Mouse (Mus musculus) midbrain, embryonic 11.5 days (tissue): ENCODE results near the gene Emd. TPM values are rescaled to one million over a fixed set of nuclear protein-coding genes. Genes with fewer than 3 reads are reported as not detected.

ENCODE experiments used
- ATAC-seq: fragments of 200-750 bp; cut with Nextera tagmentation; 2 replicates; pipeline ENCODE4 v1.8.0; 2017; ENCODE audit warnings: moderate TSS enrichment, moderate library complexity; ENCODE audit not compliant: low FRiP score
- DNase-seq: peaks from one replicate; pipeline ENCODE4 v3.0.0; 2015; ENCODE audit warnings: low spot score; ENCODE audit errors: missing footprints
- H3K27ac ChIP-seq: fragments of 300-500 bp; sonication (generic); 2 replicates; pipeline ENCODE4 v1.5.1; 2014; ENCODE audit warnings: low read depth, low read length
- H3K27me3 ChIP-seq: fragments of 300-500 bp; sonication (generic); 2 replicates; pipeline ENCODE4 v1.6.1; 2014; ENCODE audit warnings: mild to moderate bottlenecking, low read length, moderate library complexity, mixed read lengths; ENCODE audit not compliant: control insufficient read depth, insufficient read depth
- H3K36me3 ChIP-seq: fragments of 300-500 bp; sonication (generic); 2 replicates; pipeline ENCODE4 v1.6.1; 2014; ENCODE audit warnings: mild to moderate bottlenecking, low read length, moderate library complexity, mixed read lengths; ENCODE audit not compliant: control insufficient read depth, insufficient read depth
- H3K4me1 ChIP-seq: fragments of 300-500 bp; sonication (generic); 2 replicates; pipeline ENCODE4 v1.6.1; 2014; ENCODE audit warnings: low read length; ENCODE audit not compliant: control insufficient read depth, insufficient read depth
- H3K4me2 ChIP-seq: fragments of 300-500 bp; sonication (generic); 2 replicates; pipeline ENCODE4 v1.6.1; 2014; ENCODE audit warnings: mild to moderate bottlenecking, moderate library complexity
- H3K4me3 ChIP-seq: fragments of 300-500 bp; sonication (generic); 2 replicates; pipeline ENCODE4 v1.5.1; 2014; ENCODE audit warnings: low read depth, low read length
- H3K9ac ChIP-seq: fragments of 300-500 bp; sonication (generic); 2 replicates; pipeline ENCODE4 v1.6.1; 2014; ENCODE audit warnings: low read length
- H3K9me3 ChIP-seq: fragments of 300-500 bp; sonication (generic); 2 replicates; pipeline ENCODE4 v1.6.1; 2016; ENCODE audit warnings: low read length; ENCODE audit not compliant: control insufficient read depth
- WGBS: fragments of 180-500 bp; shearing (Covaris S2); extraction: QIAGEN DNeasy Blood & Tissue Kit; methylation state at CpG from one replicate; pipeline ENCODE4 v1.1.7; 2014; 5-methylcytosine and 5-hydroxymethylcytosine counted together
- polyA plus RNA-seq: library from polyadenylated mRNA; unstranded; fragments of >200 nt; fragmentation: Nextera tagmentation; extraction: Ambion mirVana; gene quantifications from 2 replicates; pipeline ENCODE4 v1.2.1, GENCODE M21; 2014

The Emd gene
- polyA plus RNA-seq, 1 experiment from 2014 or later = 25.2 TPM

DNA sequence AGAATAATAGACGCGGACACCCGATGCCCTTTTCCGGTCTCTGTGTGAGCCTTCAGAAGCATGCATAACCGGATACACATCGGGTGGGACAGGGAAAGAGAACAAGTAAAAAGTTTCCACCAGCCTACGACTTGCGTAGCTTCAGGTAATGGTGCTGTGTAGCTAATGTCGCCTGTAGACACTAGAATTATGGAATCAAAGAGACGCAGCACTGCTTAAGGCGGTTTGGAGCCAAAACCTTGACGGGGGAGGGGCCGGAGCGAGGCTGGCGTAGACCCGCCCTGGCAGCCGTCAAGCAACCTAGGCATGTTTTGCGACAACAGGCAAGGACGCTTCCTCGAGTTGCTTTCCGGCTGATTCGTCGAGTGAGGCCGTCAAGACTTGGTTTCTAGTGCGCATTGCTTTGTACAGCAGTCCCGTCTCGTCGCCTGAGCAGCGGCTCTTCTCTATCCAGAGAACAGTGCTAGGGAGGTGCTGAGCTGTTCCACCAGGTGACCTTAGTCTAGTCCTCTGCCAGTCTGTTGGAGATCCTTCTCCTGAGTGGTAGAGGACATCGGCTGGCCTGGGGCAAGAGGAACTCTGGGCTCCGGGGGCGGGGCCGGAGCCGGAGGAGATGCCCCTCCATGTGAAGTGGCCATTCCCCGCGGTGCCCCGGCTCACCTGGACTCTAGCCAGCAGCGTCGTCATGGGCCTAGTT, 28.1 kb downstream of the Emd start:
- no peaks in the 10 kb centered on the region for H3K4me1 ChIP-seq
- H3K36me3 ChIP-seq = no peaks in the 10 kb centered on the region
- DNase-seq = peak; percentile 96
- no peak overlapping the region for H3K27ac ChIP-seq
- H3K4me3 ChIP-seq = peak overlapping the region; percentile 55
- H3K27me3 ChIP-seq = no peaks in the 10 kb centered on the region
- WGBS = 17% methylated on average over 39 of the region's 39 CpGs
- H3K4me2 ChIP-seq = peak overlapping the region; percentile 69
- H3K9me3 ChIP-seq = no peaks in the 10 kb centered on the region
- peak; percentile 84 for ATAC-seq
- peak overlapping the region; percentile 71 for H3K9ac ChIP-seq

DNA sequence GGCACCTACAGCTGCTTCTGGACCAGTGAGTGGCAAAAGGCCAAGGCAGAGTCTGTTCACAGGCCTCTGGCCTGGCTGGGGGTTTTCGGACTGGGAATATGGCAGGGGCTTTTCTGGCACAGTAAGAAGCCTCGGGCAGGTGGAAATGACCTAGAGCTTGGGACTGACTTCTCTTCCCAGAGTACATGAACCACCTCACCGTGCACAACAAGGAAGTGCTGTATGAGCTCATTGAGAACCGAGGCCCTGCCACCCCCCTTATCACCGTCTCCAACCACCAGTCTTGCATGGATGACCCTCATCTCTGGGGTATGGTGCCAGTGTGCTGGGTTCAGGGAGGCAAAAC, 28.6 kb downstream of the Emd start:
- WGBS = 37% methylated on average over 5 of the region's 5 CpGs
- DNase-seq = no peak

DNA sequence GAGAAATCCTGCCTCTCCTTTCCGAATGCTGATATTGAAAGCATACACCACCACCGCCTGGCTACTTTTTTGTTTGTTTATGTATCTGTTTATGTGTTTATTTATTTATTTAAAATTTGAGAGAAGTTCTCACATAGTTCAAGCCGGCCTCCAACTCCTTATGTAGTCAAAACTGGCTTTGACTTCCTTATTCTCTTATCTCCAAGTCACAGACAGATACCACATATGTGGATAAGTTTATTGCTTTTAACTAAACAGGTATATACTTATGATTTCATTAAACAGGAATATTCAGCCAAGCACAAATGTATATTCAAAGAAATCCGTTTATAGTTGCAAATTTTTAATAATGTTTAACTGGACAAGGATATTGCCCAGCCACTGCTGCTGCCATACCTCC, 38.9 kb downstream of the Emd start:
- Histone ChIP-seq H3K4me2 (no peak overlapping the region), H3K9me3 (no peaks in the 10 kb centered on the region), H3K4me1 (peaks cover 2% of the 10 kb centered on the region; the same call in 1 of the 2 replicates), H3K9ac (no peak overlapping the region), H3K36me3 (no peaks in the 10 kb centered on the region), H3K4me3 (no peak overlapping the region), H3K27me3 (no peaks in the 10 kb centered on the region), H3K27ac (no peak overlapping the region)
- DNase-seq (no peak), ATAC-seq (no peak)
- 78% methylated on average over 4 of the region's 4 CpGs for WGBS

More for the DNA sequence above, 28.6 kb downstream of the Emd start:
- Histone ChIP-seq H3K4me2 (peak overlapping the region; percentile 69), H3K27ac (no peak overlapping the region), H3K4me3 (peak overlapping the region; percentile 55), H3K9ac (peak overlapping the region; percentile 71), H3K27me3 (no peaks in the 10 kb centered on the region), H3K36me3 (no peaks in the 10 kb centered on the region), H3K4me1 (no peaks in the 10 kb centered on the region), H3K9me3 (no peaks in the 10 kb centered on the region)
- ATAC-seq = peak; percentile 31; the same call in 1 of the 2 replicates

DNA sequence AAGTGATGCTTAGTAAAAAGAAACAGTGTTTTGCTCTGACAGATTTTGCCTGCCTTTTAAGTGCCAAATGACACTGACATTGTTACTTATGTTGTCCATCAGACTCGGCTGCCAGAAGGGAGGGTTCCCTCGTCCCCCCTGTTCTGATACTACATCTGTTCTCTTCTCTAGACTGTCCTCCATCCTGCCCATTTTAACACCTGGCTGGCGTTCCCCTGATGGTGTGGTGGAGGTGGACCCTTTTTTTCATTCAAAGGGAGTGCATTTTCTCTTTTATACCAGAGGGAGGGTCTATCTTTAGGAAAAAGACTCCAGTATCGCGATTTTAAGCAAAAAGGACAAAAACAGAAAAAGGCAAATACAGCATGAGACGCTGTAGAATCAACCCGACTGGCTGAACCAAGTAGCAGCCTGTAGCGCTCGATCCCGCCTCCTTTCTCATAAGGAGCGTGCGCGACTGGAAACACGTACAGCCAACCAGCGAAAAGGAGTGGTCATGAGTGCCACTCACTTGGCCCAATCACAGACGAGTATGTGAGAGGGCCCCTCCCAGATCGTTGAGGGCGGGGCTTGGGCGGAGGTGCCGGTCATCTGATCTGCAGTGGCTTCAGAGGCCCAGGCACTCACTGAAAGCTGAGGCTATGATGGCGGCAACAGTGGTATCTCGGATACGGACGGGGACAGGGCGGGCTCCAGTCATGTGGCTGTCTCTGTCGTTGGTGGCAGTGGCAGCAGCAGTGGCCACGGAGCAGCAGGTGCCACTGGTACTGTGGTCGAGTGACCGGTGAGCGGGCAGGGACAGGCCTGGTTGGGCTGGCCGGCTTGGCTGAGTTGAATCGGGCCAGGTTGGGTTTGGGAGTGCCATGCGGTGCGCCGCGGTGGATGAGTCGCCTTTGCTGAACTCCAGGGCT, 42.3 kb downstream of the Emd start, which contains the start of gene Atp6ap1:
Gene Atp6ap1, plus strand, starts transcription at position 560 of the 911 bp plus-strand sequence.
- H3K27ac ChIP-seq = no peak within 1 kb of the TSS
- H3K9ac ChIP-seq = peak within 1 kb of the TSS; percentile 76
- WGBS = 17% methylated on average over 37 of the region's 37 CpGs
- H3K4me3 ChIP-seq = peak within 1 kb of the TSS; percentile 62
- ATAC-seq (peak; percentile 98), DNase-seq (peak; percentile 97)
- H3K4me1 ChIP-seq = peaks cover 2% of the 10 kb centered on the region; the same call in 1 of the 2 replicates
- peak within 1 kb of the TSS; percentile 60 for H3K4me2 ChIP-seq
- no peaks in the 10 kb centered on the region for H3K9me3 ChIP-seq
- H3K36me3 ChIP-seq = no peaks in the 10 kb centered on the region; the same call in 1 of the 2 replicates
- H3K27me3 ChIP-seq = no peaks in the 10 kb centered on the region

DNA sequence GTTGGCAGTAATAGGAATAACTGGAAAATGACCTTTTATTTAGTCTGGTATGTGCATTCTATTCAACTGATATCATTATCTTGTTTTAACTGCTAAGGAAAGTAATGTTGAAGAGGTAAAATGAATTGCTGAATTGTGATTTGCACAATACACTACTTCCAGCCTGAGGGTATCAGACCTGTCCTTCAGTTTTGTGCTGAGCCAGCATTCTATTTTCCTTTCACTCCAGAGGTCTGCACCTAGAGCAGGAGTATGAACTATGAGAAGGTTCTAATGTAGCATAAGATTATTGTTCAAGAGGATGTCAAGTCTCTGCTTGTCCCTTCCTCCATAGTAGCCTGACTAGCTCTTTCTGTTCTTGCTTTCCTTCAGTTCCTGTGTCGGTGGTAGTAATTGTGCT, 43.9 kb downstream of the Emd start:
- Histone ChIP-seq H3K4me2 (no peak overlapping the region), H3K4me3 (no peak overlapping the region), H3K9me3 (no peaks in the 10 kb centered on the region), H3K36me3 (no peaks in the 10 kb centered on the region; the same call in 1 of the 2 replicates), H3K27me3 (no peaks in the 10 kb centered on the region), H3K9ac (no peak overlapping the region), H3K4me1 (peaks cover 2% of the 10 kb centered on the region; the same call in 1 of the 2 replicates), H3K27ac (no peak overlapping the region)
- no peak for ATAC-seq
- no peak for DNase-seq
- WGBS = 95% methylated on average over 1 of the region's 1 CpGs

DNA sequence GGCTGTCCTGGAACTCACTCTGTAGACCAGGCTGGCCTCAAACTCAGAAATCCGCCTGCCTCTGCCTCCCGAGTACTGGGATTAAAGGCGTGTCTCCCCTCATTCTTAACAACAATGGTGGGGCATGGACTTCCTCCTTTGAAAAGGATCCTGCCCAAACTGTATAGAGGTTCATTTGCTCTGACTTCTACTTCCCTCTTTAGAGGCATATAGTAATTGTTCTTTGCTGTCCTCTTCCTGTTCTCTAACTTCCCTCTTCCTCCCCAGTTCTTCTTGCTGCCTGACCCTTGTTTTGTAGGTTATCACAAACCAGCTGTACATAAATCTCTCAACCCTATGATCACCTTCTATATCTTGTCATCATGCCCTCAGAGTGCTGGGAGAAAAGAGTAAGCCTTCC, 45.2 kb downstream of the Emd start:
- DNase-seq (no peak), ATAC-seq (no peak)
- Histone ChIP-seq H3K4me3 (no peak overlapping the region), H3K9me3 (no peaks in the 10 kb centered on the region), H3K4me2 (no peak overlapping the region), H3K36me3 (no peaks in the 10 kb centered on the region; the same call in 1 of the 2 replicates), H3K9ac (no peak overlapping the region), H3K27me3 (no peaks in the 10 kb centered on the region), H3K27ac (no peak overlapping the region), H3K4me1 (peaks cover 2% of the 10 kb centered on the region; the same call in 1 of the 2 replicates)
- 90% methylated on average over 3 of the region's 3 CpGs for WGBS

DNA sequence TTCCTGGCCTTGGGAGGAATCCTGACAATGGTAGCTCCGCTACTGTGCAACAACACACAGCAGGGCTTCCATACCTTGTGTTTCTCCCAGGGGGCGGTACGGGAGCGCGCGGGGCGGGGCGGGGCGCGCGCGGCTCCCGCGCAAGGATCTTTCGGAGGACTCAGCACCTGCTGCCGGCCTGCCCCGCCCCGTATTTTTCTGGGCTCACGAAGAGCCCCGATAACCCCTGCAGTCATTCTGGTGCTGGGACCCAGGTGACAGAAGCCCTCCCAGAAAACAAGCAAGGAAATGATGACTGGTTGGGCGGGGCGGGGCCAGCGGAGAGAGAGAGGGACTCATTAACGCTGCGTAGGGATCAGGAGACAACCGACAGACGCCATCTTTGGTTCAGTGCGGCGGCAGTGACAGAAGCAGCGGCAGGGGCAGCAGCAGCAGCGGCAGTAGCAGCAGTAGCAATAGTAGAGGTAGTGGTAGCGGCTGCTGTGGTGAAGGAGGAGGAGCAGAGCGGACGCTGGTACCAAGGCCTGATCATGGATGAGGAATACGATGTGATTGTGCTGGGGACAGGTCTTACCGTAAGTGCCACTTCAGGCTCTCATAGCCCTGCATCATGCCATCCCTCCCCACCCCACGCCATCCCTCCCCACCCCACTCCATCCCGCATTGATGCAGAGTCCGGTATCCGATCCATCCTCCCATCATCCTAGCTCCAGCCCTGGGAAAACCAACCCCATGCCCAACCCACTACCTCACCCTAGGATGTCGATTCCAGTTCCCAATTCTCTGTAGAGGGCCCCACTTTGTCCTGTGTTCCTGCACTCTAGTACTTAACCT, 50.6 kb downstream of the Emd start, which contains the start of gene Gdi1:
Gene Gdi1, plus strand, starts transcription at position 132 of the 834 bp plus-strand sequence.
- Histone ChIP-seq H3K9me3 (no peaks in the 10 kb centered on the region), H3K27me3 (no peaks in the 10 kb centered on the region), H3K4me3 (peak within 1 kb of the TSS; percentile 61), H3K9ac (peak within 1 kb of the TSS; percentile 79), H3K4me1 (0 out of 2 replicates have a peak, but pooled peaks cover 2% of the 10 kb centered on the region), H3K36me3 (peaks cover 3% of the 10 kb centered on the region), H3K27ac (peak within 1 kb of the TSS; percentile 85), H3K4me2 (peak within 1 kb of the TSS; percentile 64)
- DNase-seq = peak; percentile 98
- peak; percentile 87 for ATAC-seq
- WGBS = 16% methylated on average over 41 of the region's 41 CpGs
